Mouse (Mus musculus) 416B (cell line): ENCODE measurements at regions not wholly inside any gene's neighbourhood (a gene's known extent, or its start where the extent isn't known, plus 50 kb on each side); places are given as distances from the start of the nearest gene placed in this dataset.

Source experiments
- DNase-seq: peaks from one replicate; pipeline ENCODE4 v3.0.0; 2011; ENCODE audit warnings: low read depth

GRCm38 (mm10) chr1:76322943-76323559 is 777.0 kb downstream of the Slc4a3 start:
- no peak for DNase-seq

DNA sequence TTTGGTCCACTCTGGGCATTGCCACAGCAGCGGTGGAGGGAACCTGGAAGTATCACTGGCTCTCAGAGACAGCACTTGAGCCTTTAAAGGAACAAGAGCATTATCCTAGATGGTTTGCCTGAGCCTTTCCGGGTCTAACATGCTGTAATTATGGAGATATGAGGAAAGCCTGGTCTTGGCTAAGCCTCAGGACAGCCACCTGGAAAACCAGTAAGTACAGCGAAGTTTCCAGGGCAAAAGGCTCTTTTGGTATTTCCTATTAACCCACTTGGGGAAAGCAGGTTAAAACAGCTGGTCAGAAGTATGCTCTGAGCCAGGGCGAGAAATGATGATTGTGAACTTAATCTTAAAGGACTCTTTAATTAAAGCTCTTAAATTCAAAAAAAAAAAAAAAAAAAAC is 777.5 kb downstream of the Slc4a3 start:
- DNase-seq, result no peak

- DNase-seq, result no peak
These were observed 789.9 kb downstream of the Slc4a3 start for GRCm38 (mm10) chr1:76336011-76336410.

DNA sequence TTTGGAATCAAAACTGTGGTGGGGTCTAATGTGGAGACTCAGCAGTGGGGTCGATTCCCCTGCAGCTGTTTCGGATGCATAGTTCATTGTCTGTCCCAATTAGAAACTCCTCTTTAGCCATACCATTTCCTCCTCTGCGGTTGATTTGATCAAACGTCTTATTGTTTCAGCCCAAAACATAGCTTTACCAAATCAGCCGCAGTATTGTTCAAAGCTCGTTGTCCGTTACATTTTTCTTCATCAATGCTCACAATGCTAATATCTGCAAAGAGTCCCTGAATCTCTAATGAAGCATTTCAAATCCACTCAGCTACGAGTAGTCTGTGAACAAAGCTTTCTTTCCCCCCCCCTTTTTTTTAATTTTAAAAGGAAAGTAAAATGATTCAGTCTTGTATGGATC is 816.0 kb downstream of the Slc4a3 start:
- DNase-seq, result no peak

- DNase-seq, result no peak
These were observed 827.9 kb downstream of the Slc4a3 start for GRCm38 (mm10) chr1:76373931-76374330.

DNA sequence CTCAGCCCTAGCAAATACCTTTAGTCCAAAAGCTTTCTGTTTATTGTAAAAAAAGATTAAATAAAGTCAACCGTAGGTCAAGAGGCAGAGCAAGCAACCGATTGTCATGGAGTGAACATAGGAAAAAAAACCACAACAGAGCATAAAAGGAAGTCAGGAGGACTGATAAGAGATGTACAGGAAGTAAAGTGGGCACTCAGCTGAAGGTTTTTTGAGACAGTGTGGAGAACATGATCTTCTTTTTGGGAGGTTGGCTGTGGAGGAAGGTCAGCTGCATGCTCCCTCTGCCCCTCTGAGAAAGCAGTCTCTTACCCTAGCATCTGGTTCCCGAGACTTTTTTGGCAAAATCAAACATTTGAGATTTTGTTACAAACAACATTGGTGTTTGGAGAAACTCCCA is 832.1 kb downstream of the Slc4a3 start:
- peak; percentile 84 for DNase-seq

GRCm38 (mm10) chr1:76392536-76392935 is 846.5 kb downstream of the Slc4a3 start:
- DNase-seq, result no peak

DNA sequence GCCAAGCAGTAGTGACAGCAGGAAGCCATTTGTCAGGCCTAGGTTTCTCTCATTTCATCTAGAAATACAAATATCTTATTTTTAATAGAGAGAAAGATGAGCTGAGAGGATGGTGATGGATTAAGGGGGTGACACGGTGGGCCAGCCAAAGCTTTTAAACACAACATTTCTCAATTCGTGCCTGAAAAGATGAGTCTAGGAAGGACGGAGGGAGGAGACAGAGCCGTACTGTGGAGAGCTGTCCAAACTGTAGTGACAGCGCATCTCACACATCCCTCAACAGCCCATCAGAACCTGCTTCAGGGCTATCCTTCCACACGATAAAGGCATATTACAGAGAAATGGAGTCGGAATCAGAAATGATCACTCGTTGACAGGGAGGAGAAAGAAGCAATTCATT is 848.0 kb downstream of the Slc4a3 start:
- no peak for DNase-seq

GRCm38 (mm10) chr1:76402854-76403253 is 856.8 kb downstream of the Slc4a3 start:
- no peak for DNase-seq

GRCm38 (mm10) chr1:76404003-76404402 is 857.9 kb downstream of the Slc4a3 start:
- DNase-seq, result peak; percentile 51

GRCm38 (mm10) chr1:76410813-76411212 is 864.7 kb downstream of the Slc4a3 start:
- DNase-seq, result no peak

DNA sequence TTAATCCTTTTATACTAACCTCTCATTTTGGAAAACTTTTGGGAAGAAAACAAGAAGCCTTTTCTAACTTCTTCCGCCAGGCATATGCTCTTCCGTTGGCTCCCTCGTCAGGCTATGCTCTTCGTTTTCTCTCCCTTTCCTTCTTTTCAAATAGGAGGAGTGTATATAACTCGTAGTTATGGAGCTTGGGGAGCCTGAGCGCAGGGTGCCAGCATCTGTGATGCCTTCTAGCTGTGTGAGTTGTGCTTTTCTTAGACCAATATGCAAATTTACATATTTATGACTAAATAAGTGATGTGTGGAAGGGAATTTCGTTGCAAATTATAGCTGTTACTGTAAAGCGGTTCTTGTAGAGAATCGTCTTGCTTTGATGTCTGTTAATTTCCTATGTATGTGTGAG is 874.5 kb downstream of the Slc4a3 start:
- DNase-seq, result no peak

- no peak for DNase-seq
These were observed 881.4 kb downstream of the Slc4a3 start for GRCm38 (mm10) chr1:76427439-76427838.

GRCm38 (mm10) chr1:76430041-76430610 is 884.1 kb downstream of the Slc4a3 start:
- no peak for DNase-seq

- DNase-seq, result no peak
These were observed 887.4 kb downstream of the Slc4a3 start for GRCm38 (mm10) chr1:76433481-76433941.

DNA sequence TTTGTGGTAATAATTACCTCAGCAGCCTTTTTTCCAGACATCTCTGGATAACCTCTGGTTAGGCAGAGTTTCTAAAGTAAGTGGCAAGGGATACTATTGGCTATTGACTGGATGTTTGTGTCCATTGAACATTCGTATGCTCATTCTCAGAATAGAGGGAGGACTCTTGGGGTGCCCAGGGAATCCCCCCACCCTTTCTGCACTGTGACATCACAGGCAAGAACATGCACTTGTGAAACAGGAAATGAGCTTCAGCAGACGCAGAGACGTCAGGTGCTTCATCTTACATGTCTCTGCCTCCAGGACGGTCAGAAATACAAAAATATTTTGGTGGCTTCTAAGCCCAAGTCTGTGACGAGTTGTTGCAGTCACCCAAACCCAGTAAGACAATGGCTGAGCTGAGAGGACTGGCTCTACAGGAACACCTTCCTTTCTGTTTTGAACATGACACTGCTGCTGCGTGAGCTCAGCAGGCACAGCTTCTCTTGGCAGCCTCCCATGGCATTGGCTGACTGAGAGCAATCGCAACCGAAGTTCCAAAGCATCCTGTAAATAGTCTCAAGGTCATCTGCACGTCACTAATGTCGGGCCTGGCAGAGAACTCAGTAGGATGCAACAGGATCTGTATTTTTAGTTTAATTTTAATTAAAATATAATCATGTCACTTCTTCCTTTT is 904.6 kb downstream of the Slc4a3 start:
- DNase-seq, result no peak

- no peak for DNase-seq
These were observed 907.2 kb downstream of the Slc4a3 start for GRCm38 (mm10) chr1:76453160-76453710.

DNA sequence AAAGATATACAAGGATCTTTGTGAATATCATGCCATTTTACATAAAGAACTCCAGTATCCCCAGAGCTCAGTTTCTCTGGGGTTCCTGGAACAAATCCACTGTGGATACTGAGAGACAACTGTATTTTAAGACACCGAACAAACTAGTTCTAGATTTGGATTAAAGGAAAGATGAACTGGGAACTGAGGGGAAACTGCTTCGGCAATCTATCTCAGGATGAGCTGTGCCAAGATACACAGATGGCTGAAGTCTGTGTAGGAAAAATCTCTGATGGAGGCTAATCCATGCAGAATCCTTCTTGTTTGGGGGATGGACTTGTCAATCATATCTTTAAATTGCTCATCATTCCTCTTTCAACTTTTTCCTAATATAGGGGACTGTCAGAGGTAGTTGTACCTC is 920.5 kb downstream of the Slc4a3 start:
- DNase-seq, result no peak

GRCm38 (mm10) chr1:76484193-76484592 is 938.1 kb downstream of the Slc4a3 start:
- no peak for DNase-seq

DNA sequence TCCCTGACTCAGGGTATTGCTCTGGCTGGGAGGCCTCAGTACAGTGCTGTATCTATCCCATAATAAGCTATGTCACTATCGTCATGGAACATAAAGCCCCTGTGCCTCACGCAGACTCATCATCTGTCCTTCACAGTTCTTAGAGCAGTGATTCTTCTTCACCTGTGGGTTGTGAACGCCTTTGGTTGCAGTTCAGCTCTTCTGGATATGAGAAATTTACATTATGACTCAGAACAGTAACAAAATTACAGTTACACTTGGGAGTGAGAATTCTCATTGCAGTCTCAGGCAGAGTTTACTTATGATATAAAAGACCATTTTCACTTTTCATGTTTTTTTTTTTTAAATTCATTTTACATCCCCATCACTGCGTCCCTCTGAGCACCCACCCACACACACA is 941.4 kb downstream of the Slc4a3 start:
- no peak for DNase-seq

DNA sequence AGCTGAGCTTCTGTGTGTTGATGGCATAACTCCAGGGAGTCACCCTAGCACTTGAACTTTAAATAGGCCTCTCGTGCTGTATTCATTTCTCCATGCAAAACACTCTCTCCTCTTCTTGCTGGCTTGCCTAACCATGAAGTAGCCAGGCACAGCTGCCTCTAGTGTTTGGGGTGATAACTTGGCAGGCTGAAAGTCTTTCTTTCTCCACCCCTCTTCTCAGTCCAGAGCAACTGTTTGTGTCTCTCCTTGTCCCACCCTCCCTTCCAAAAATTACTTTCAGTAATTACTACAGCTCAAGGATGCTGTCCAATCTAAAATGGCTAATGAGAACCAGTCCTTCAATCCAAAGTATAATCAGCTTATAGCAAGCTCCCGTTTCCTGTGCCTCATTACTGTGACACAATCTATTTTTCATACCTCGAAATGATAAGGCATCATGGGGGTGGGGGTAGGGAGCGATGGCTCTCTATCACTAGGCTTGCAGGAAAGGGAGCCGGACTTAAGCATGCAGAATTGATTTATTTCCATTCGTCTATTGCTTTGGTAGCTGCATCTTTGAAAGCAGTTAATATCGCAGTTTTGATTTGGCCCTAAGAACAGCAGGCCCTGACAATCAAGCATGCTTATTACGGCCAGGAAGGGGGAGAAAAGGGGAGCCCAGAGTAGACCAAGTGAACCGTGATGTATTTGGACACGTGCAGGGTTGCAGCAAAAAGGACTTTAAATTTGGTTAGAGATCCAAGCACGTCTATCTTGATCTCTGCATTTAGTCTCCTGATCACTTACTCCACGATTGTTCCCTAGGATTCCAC is 943.8 kb downstream of the Slc4a3 start:
- no peak for DNase-seq

DNA sequence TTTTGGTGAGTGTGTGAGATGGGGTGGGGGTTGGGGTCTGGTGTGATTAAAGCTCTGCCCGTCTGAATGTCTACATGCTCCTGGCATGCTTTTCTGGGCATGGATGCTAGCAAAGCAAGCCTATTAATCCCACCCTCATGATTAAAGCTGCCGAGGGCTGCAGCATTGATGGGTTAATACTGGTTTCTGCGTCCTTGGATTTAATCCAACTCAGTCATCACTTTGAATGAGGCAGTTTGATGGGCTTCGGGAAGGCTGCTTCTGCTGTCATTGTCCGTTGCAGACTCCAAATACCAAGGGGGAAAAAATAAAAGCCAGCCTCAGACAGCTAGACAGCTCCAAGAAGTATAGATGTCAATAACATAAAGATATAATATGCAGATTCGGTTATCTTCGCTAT is 944.7 kb downstream of the Slc4a3 start:
- no peak for DNase-seq
